Mouse (Mus musculus) kidney, adult 2 months (tissue): Measurements from ENCODE around the gene Gadd45g.

ENCODE experiments used
- CTCF ChIP-seq: fragments of 200-500 bp; conservative IDR thresholded peaks from 2 replicates; pipeline ENCODE4 v1.5.1; 2011; ENCODE audit warnings: low read depth, mild to moderate bottlenecking, control low read depth, low read length, moderate library complexity, mixed read lengths; ENCODE audit not compliant: insufficient read depth, insufficient read length
- POLR2A ChIP-seq: fragments of 200-500 bp; IDR thresholded peaks from one replicate; pipeline ENCODE4 v1.6.1; 2011; ENCODE audit warnings: low read depth, low read length, control low read depth

DNA sequence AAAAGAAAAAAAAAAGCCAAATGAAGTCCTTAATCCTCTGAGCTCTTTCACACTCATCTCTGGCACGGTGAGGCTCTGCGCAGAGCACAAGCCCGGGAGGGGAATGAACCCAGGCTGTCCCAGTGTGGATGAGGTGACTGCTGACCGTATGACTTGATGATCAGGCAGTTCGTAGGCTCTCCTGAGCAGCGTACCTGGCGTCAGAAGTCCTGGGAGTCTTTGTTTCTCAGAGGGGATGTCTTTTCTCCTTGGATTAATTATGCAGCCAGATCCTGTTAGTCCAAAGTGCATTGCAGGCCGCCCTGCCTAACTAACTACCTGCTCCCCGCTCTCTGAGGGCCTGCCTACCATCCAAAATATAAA, 22.6 kb downstream of the Gadd45g start:
- TF ChIP-seq CTCF (no peak), POLR2A (no peak)
